Mouse (Mus musculus): ENCODE measurements around the gene Gm20517. TPM values are rescaled to one million over a fixed set of nuclear protein-coding genes. Genes with fewer than 3 reads are reported as not detected.

Gene Gm20517
- total RNA-seq (2021), result 1 to 10 TPM; 5.3 to 5.4 TPM

GRCm38 (mm10) chr17:47610849-47611660, at the start of gene Gm20517, which contains the start of the genes Bysl and Med20:
TSS of gene Gm20517 (plus strand) at chr17:47611589.
TSS of gene Bysl (minus strand) at chr17:47611492.
TSS of gene Med20 (plus strand) at chr17:47611582.
- peak; percentile 95 to 96 for DNase-seq

GRCm38 (mm10) chr17:47562875-47563274, 48.5 kb upstream of the Gm20517 start:
- DNase-seq, result no peak

- no peak for DNase-seq
Measured at GRCm38 (mm10) chr17:47564612-47565011, 46.8 kb upstream of the Gm20517 start.

- DNase-seq, result no peak
Measured at GRCm38 (mm10) chr17:47566133-47566532, 45.3 kb upstream of the Gm20517 start.

- DNase-seq, result no peak
Measured at GRCm38 (mm10) chr17:47567271-47567670, 44.1 kb upstream of the Gm20517 start.

GRCm38 (mm10) chr17:47568389-47568788, 43.0 kb upstream of the Gm20517 start:
- DNase-seq, result no peak

GRCm38 (mm10) chr17:47568951-47569527, 42.4 kb upstream of the Gm20517 start:
- no peak for DNase-seq

GRCm38 (mm10) chr17:47571621-47572020, 39.8 kb upstream of the Gm20517 start:
- DNase-seq, result no peak

- no peak for DNase-seq
Measured at GRCm38 (mm10) chr17:47572436-47572835, 39.0 kb upstream of the Gm20517 start.

- DNase-seq, result no peak
Measured at GRCm38 (mm10) chr17:47574028-47574427, 37.4 kb upstream of the Gm20517 start.

GRCm38 (mm10) chr17:47574830-47575229, 36.6 kb upstream of the Gm20517 start:
- DNase-seq, result no peak

GRCm38 (mm10) chr17:47578655-47579054, 32.7 kb upstream of the Gm20517 start:
- DNase-seq, result no peak

- DNase-seq, result no peak
Measured at GRCm38 (mm10) chr17:47580962-47581361, 30.4 kb upstream of the Gm20517 start.

- no peak for DNase-seq
Measured at GRCm38 (mm10) chr17:47588517-47588916, 22.9 kb upstream of the Gm20517 start.

GRCm38 (mm10) chr17:47591073-47591472, 20.3 kb upstream of the Gm20517 start:
- DNase-seq, result no peak

GRCm38 (mm10) chr17:47593215-47593853, 18.1 kb upstream of the Gm20517 start:
- peak; percentile 86 to 89 for DNase-seq

- DNase-seq, result no peak
Measured at GRCm38 (mm10) chr17:47593854-47594182, 17.6 kb upstream of the Gm20517 start.

GRCm38 (mm10) chr17:47594183-47594968, 17.0 kb upstream of the Gm20517 start:
- DNase-seq, result peak in 1 of 2 experiments; percentile 31

GRCm38 (mm10) chr17:47594969-47595247, 16.5 kb upstream of the Gm20517 start:
- no peak for DNase-seq

GRCm38 (mm10) chr17:47595248-47596161, 15.9 kb upstream of the Gm20517 start:
- no peak for DNase-seq

- no peak for DNase-seq
Measured at GRCm38 (mm10) chr17:47596162-47596838, 15.1 kb upstream of the Gm20517 start.

All from layer of hippocampus, postnatal 36 days (tissue).